Mouse (Mus musculus): ENCODE measurements around the gene BC005624.
A peak's percentile ranks its signal among the peaks of the same experiment; 100 is the strongest.

The BC005624 gene

GRCm38 (mm10) chr2:30981790-30982513, at the start of gene BC005624, which contains the start of gene Usp20:
TSS of gene BC005624 (minus strand) at chr2:30982201.
TSS of gene Usp20 (plus strand) at chr2:30982279.
- peak; percentile 100 for DNase-seq

GRCm38 (mm10) chr2:31026642-31027041, 44.6 kb upstream of the BC005624 start:
- no peak for DNase-seq

DNA sequence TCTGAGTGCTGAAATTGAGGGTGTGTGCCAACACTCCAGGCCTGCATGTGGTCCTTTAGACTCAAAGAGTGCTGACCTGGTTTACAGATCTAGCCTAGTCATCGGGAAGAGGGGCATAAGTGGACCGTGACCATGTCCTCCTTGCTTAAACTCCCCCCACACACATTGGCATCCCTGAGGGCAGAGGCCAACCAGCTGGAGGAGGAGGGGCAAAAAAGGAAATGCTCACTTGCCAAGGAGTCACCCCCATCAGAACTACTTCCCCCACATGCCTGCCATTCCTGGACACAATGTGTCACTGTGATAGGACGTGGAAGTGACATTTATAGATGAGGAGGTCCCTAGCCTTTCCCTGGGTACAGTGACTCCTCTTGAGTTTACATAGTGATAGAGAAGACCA, 43.5 kb upstream of the BC005624 start:
- DNase-seq: peak; percentile 70

GRCm38 (mm10) chr2:31024618-31025370, 42.8 kb upstream of the BC005624 start:
- no peak for DNase-seq

GRCm38 (mm10) chr2:31023940-31024339, 41.9 kb upstream of the BC005624 start:
- no peak for DNase-seq

DNA sequence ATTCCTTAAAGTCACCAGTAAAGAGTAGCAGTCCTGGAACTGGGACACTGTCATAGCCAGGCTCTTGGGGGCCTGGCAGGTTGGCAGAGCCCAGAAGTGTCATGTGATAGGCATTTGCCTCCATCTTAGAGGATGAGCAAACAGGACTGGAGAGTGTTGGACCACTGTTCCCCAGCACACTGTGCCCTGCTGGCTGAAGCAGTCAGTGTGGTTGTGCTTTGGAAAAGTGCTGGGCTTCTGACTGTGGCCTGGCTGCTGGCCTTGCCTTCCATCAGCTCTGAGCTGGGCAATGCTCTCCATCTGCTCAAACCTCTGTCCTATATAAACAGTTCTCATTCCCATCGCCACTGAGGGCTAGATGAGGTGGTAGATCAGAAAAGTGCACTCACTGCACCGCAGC, 38.2 kb upstream of the BC005624 start:
- DNase-seq: no peak

GRCm38 (mm10) chr2:31019011-31019410, 37.0 kb upstream of the BC005624 start:
- no peak for DNase-seq

GRCm38 (mm10) chr2:31018519-31018918, 36.5 kb upstream of the BC005624 start:
- no peak for DNase-seq

DNA sequence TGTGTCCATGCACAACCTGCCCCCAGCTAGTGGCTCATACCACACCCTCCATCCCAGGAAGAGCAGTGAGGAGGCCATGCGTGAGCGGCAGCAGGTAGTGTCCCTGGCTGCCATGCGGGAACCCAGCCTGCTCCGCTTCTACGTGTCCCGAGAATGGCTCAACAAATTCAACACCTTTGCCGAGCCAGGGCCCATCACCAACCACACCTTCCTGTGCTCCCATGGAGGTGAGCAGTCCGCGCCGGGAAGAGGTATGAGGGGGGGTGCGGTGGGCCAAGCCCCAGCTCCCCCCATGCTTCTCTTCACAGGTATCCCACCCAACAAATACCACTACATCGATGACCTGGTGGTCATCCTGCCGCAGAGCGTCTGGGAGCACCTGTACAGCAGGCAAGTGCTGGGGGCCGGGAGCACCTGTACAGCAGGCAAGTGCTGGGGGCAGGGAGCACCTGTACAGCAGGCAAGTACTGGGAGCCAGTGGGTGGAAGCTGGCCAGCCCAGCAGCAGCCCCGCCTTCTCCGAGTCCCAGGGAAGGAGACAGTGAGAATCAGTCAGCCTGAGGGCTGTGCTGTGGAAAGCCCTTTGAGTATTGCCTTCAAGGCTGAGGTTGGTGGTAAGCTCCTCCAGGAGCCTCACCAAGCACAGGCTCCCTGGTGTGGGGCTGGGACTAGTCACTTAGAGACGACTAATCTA, 35.8 kb upstream of the BC005624 start:
- no peak for DNase-seq

- no peak for DNase-seq
These were observed 31.5 kb upstream of the BC005624 start for GRCm38 (mm10) chr2:31013371-31014120.

DNA sequence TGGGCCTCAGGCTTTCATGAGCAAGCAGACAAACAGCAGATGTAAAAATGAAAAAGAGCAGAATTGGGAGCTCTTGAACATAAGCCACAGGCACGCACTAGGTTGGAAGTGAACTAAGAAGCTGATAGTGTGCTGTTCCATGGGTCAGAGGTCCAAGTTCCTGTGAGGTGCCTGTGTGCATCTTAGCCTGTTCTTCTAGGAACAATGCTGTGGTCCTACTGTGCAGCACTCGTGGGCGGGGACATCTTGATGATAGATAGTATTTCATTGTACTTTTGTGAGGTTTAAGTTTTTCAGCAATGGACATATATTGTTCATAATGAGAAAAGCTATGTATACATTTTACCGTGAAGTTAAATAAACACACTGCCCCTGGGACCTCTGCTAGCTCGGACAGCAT, 25.2 kb upstream of the BC005624 start:
- no peak for DNase-seq

DNA sequence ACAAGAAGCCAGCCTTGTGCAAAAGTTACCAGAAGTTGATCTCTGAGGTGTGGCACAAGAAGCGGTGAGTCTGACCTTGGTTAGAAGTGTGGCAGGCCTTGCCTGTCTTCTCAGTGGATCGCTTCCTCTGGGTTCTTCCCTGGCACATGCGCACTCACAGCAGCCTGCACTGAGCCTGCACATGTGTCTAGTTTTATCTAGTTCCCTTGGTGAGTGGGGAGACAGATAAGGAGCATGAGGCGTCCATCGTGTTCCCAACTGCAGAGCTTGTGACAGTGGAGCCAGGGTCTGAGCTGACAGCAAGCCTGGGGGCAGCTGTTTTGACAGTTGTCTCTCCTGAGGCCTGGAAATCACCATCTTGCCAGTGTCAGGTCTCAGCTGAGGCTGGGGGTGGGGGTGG, 24.4 kb upstream of the BC005624 start:
- DNase-seq: no peak

- DNase-seq: no peak
These were observed 23.5 kb upstream of the BC005624 start for GRCm38 (mm10) chr2:31005453-31005852.

GRCm38 (mm10) chr2:31002857-31003256, 20.9 kb upstream of the BC005624 start:
- DNase-seq: no peak

DNA sequence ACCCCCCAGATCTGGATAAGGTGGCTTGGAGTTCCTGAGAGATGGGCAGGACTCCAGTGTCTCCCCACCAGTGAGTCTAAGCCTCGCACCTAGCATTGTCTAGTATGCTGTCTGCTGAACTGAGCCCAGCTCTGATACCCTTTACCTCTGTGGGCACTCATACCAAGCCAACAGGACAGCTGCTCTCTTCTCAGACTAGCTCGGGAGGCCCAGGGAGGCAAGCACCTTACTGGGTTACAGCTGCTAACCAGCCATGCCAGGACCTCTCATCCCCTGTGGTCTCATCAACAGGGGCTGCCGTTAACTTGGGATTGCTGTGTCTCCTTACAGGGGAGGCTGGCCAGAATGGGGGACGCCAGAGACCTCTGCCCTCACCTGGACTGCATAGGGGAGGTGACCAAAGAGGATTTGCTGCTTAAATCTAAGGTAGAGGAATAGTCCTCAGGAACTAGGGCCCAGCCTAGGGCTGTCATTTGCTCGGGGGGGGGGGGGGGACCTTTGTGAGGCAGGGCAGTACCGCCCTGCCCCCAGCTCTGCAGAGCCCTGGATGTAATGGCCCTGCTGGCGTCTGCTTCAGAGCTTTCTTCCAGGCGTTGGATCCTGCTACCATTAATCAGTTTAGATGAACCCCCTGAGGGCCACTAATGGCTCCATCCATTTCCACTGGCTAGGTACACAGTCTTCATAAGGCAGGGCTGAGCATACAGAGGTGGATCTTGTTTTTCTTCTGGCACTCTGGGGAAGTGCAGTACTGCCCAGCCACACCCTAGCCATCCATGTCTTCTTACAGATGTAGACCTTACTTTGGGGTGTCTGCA, 16.7 kb upstream of the BC005624 start:
- DNase-seq: no peak

DNA sequence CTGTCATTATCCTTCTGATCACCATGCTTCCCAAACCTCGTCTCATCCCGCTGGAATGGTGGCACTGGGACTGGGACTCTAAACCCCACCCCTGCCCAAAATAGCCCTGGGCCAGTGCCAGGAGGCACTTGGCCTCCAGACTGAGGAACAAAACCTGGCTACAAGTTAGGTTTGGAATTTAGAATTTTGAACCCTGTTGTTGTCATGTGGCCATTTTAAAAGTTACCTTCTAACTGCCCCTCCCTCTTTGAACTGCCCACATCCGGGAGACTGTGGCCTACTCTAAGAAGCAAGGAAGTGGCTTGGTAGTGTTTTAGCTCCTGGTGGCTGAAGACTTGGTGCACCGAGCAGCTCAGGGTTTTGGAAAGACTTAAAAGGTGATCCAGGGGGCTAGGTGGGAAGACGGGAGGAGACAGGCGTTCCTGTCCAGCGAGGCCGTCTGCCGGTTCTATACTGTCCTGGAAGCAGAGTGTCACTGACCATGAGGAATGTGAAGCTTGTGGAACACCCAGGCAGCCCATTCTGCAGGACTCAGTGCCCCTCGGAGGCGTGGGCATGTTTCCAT, 13.5 kb upstream of the BC005624 start:
- DNase-seq: peak; percentile 68

- no peak for DNase-seq
These were observed 12.9 kb upstream of the BC005624 start for GRCm38 (mm10) chr2:30994853-30995252.

DNA sequence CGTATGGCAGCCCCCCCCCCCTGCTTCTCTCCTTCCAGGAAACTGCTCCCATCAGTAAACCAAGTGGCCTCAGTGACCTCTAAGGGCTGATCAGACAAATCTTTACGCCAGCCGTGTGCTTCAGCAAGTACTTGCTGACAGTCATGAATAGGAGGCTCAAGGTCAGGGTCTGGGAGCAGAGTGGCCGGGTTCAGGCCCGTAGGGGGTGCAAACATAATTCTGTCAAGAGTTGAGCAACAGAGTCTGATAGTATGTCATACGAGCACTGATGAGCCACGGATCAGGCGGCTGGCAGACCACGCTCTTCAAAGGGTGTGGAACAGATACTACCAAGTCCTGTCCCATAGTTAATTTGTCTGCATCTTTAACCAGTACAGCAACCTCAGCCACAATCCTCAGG, 8.2 kb upstream of the BC005624 start:
- DNase-seq: no peak

- peak; percentile 75 for DNase-seq
These were observed 3.4 kb upstream of the BC005624 start for GRCm38 (mm10) chr2:30985111-30986020.

DNA sequence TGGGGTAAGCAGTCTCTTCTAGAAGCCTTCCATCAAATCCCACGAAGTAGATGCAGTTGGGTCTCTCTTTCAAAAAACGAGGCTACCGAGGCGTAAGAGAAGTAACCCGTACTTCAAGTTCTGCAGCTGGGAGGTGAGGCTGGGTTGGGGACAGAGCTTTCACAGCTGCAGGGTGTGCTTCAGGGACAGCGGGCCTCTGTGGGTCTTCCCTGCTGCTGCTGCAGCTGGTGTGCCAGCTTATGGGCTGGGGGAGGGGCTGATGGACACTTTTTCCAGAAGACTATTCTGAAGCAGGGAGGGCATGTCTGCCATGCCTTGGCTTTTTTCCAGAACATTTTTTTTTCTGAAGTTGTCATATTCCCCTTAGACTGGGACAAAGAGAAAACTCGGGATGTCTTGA, 1.0 kb upstream of the BC005624 start:
- DNase-seq: no peak

All from kidney, adult 11 months (tissue).